9 mouse cellular contexts compared by ENCODE assay signal in genomic region chr5:103680381-103680780, GRCm38 (mm10). TPM values are rescaled to one million over a fixed set of nuclear protein-coding genes. Genes with fewer than 3 reads are reported as not detected.
A peak's percentile ranks its signal among the peaks of the same experiment; 100 is the strongest.
DNase-seq lines count a peak whose midpoint lies in the region; ATAC-seq and TF ChIP-seq lines count a peak whose summit lies in the region.
"Had no signal": no experiment of that assay in that cellular context is flagged by ENCODE, and none has a peak within 500 bp of the region (broad histone marks: within the 10 kb centered on the region; RNA-seq: fewer than 3 reads in every experiment).

No protein-coding gene starts in this region.

- H3K9ac ChIP-seq in forebrain, postnatal 0 days = no peak overlapping the region
- H3K9ac ChIP-seq in forebrain, embryonic 16.5 days (replicated peaks; ENCODE audit: low read depth, low read length) = no peak overlapping the region
- H3K9ac ChIP-seq: limb, embryonic 13.5 days had no signal

- TF ChIP-seq CTCF in forebrain, postnatal 0 days (IDR thresholded peaks at IDR 0.05; ENCODE audit: low read depth) = peak; percentile 73
- peak; percentile 87; the same call in 1 of the 2 replicates for TF ChIP-seq CTCF in small intestine, adult 2 months (IDR thresholded peaks at IDR 0.05; ENCODE audit: extremely low read depth, insufficient read length, insufficient replicate concordance, low read depth, low read length)

- 37% methylated on average over 4 of the region's 4 CpGs for WGBS in forebrain, postnatal 0 days
- 39% methylated on average over 4 of the region's 4 CpGs for WGBS in forebrain, embryonic 16.5 days
- 46% methylated on average over 4 of the region's 4 CpGs for WGBS in small intestine, adult 2 months

- H3K4me3 ChIP-seq in forebrain, postnatal 0 days (ENCODE audit: low read depth, low read length) = no peak overlapping the region
- H3K4me3 ChIP-seq in forebrain, embryonic 16.5 days (replicated peaks; ENCODE audit: low read length) = no peak overlapping the region
- H3K4me3 ChIP-seq in small intestine, adult 2 months (ENCODE audit: low read depth, low read length) = no peak overlapping the region
- H3K4me3 ChIP-seq: limb, embryonic 13.5 days had no signal

- H3K4me1 ChIP-seq in forebrain, postnatal 0 days (ENCODE audit: insufficient read depth) = no peaks in the 10 kb centered on the region
- no peaks in the 10 kb centered on the region for H3K4me1 ChIP-seq in forebrain, embryonic 16.5 days (replicated peaks; ENCODE audit: control insufficient read depth, insufficient read depth, low read length)
- H3K4me1 ChIP-seq in small intestine, adult 2 months (ENCODE audit: control insufficient read depth, insufficient read depth, insufficient read length, low read length) = peaks cover 4% of the 10 kb centered on the region
- H3K4me1 ChIP-seq: limb, embryonic 13.5 days had no signal

- no peak overlapping the region for H3K27ac ChIP-seq in forebrain, postnatal 0 days (ENCODE audit: low read depth, low read length)
- H3K27ac ChIP-seq in forebrain, embryonic 16.5 days (ENCODE audit: low read length) = no peak overlapping the region
- no peak overlapping the region for H3K27ac ChIP-seq in small intestine, adult 2 months (ENCODE audit: insufficient read depth, low read depth, low read length)
- H3K27ac ChIP-seq: limb, embryonic 13.5 days had no signal

- no peak overlapping the region for H3K4me2 ChIP-seq in forebrain, postnatal 0 days (ENCODE audit: low read depth)
- no peak overlapping the region for H3K4me2 ChIP-seq in forebrain, embryonic 16.5 days (ENCODE audit: low read length)
- H3K4me2 ChIP-seq: limb, embryonic 13.5 days had no signal

- DNase-seq in forebrain, postnatal 0 days = peak; percentile 59
- DNase-seq in Muller cell, postnatal 12 days (ENCODE audit: inconsistent ontology term) = peak; percentile 37
- peak; percentile 71 for DNase-seq in cerebellum, adult 8-10 months
- DNase-seq in gastrocnemius, postnatal 14 days = peak; percentile 57
- DNase-seq in kidney, postnatal 4 days = peak; percentile 63 to 66
- DNase-seq in lung, adult 18-20 months = peak; percentile 73 to 88

- TF ChIP-seq POLR2A in small intestine, adult 2 months (IDR thresholded peaks at IDR 0.05; ENCODE audit: low read depth, low read length) = no peak

- H3K9me3 ChIP-seq in forebrain, postnatal 0 days (ENCODE audit: low read length) = no peaks in the 10 kb centered on the region
- no peaks in the 10 kb centered on the region for H3K9me3 ChIP-seq in forebrain, embryonic 16.5 days (ENCODE audit: control insufficient read depth, low read length)
- H3K9me3 ChIP-seq: limb, embryonic 13.5 days had no signal

- H3K36me3 ChIP-seq in forebrain, postnatal 0 days (ENCODE audit: insufficient read depth) = no peaks in the 10 kb centered on the region
- H3K36me3 ChIP-seq in forebrain, embryonic 16.5 days (ENCODE audit: control insufficient read depth, insufficient read depth) = no peaks in the 10 kb centered on the region
- no peaks in the 10 kb centered on the region for H3K36me3 ChIP-seq in small intestine, adult 2 months (ENCODE audit: control insufficient read depth, insufficient read depth, low read length)
- H3K36me3 ChIP-seq: limb, embryonic 13.5 days had no signal

- no peaks in the 10 kb centered on the region for H3K27me3 ChIP-seq in forebrain, postnatal 0 days (ENCODE audit: insufficient read depth, low read length)
- H3K27me3 ChIP-seq in forebrain, embryonic 16.5 days (replicated peaks; ENCODE audit: control insufficient read depth, insufficient read depth, low read length) = no peaks in the 10 kb centered on the region
- no peaks in the 10 kb centered on the region for H3K27me3 ChIP-seq in small intestine, adult 2 months (ENCODE audit: control insufficient read depth, insufficient read depth, low read length)
- H3K27me3 ChIP-seq: limb, embryonic 13.5 days had no signal

- intact Hi-C loops in gastrocnemius, postnatal 14 days (cut with DNase I; ENCODE audit: low total_unique reads) = loop anchor here (10.0 kb wide), 1 partner anchor 64 kb away; no protein-coding TSS in a partner anchor

- no peak for ATAC-seq in forebrain, postnatal 0 days
- ATAC-seq in forebrain, embryonic 16.5 days = no peak; the same call in 1 of the 2 replicates

RNA-seq across cellular contexts. Expression of gene Aff1, which starts 11.8 kb away (rescaled TPM):
- total RNA-seq in forebrain, postnatal 0 days (2014; rRNA removed) = 2.4 and 4.0 TPM in 2 replicates
- 0.88 and 1.0 TPM in 2 replicates for polyA plus RNA-seq in forebrain, postnatal 0 days (2015; fragmentation: Nextera tagmentation; extraction: Ambion mirVana)
- 1.5 and 1.7 TPM in 2 replicates for polyA plus RNA-seq in forebrain, embryonic 16.5 days (2015; fragmentation: Nextera tagmentation; extraction: Ambion mirVana)
- total RNA-seq in gastrocnemius, postnatal 14 days (2021) = 10 to 100 TPM; 26.3 to 45.5 TPM
- polyA plus RNA-seq in small intestine, adult 2 months (2012; rRNA removed) = 7.6 and 16.7 TPM in 2 replicates

RNA-seq across cellular contexts. Expression of gene 1700016H13Rik, which starts 24.6 kb away (rescaled TPM):
- total RNA-seq in forebrain, postnatal 0 days (2014; rRNA removed) = 0.33 and 1.0 TPM in 2 replicates
- polyA plus RNA-seq in forebrain, postnatal 0 days (2015; fragmentation: Nextera tagmentation; extraction: Ambion mirVana) = 0.24 and 0.38 TPM in 2 replicates
- 0.34 and 0.41 TPM in 2 replicates for polyA plus RNA-seq in forebrain, embryonic 16.5 days (2015; fragmentation: Nextera tagmentation; extraction: Ambion mirVana)
- total RNA-seq in gastrocnemius, postnatal 14 days (2021) = under 1 TPM; 0.18 to 0.47 TPM
- polyA plus RNA-seq in small intestine, adult 2 months (2012; rRNA removed) = not detected in 2 replicates
- polyA plus RNA-seq: limb, embryonic 13.5 days had no signal

RNA-seq across cellular contexts. Expression of gene Slc10a6, which starts 51.2 kb away (rescaled TPM):
- total RNA-seq in forebrain, postnatal 0 days (2014; rRNA removed) = 0.08 and 0.76 TPM in 2 replicates
- 0.07 and 0.09 TPM in 2 replicates for polyA plus RNA-seq in forebrain, postnatal 0 days (2015; fragmentation: Nextera tagmentation; extraction: Ambion mirVana)
- not detected in 2 replicates for polyA plus RNA-seq in forebrain, embryonic 16.5 days (2015; fragmentation: Nextera tagmentation; extraction: Ambion mirVana)
- total RNA-seq in gastrocnemius, postnatal 14 days (2021) = 1 to 10 TPM in 1 of 2 experiments, under 1 TPM in 1; 0.47 to 5.4 TPM
- polyA plus RNA-seq in small intestine, adult 2 months (2012; rRNA removed) = 0.15 and 1.1 TPM in 2 replicates
- polyA plus RNA-seq: limb, embryonic 13.5 days had no signal
